Mouse (Mus musculus) forebrain, postnatal 0 days (tissue): ENCODE results near the gene Neu2. TPM values are rescaled to one million over a fixed set of nuclear protein-coding genes. Genes with fewer than 3 reads are reported as not detected.

Experiments
- ATAC-seq: fragments of 200-750 bp; cut with Nextera tagmentation; 2 replicates; pipeline ENCODE4 v1.8.0; 2017; ENCODE audit warnings: mild to moderate bottlenecking, moderate library complexity
- DNase-seq: peaks from one replicate; pipeline ENCODE4 v3.0.0-alpha.2; 2015
- H3K27ac ChIP-seq: fragments of 300-500 bp; sonication (generic); 2 replicates; pipeline ENCODE4 v1.5.1; 2014; ENCODE audit warnings: low read depth, mild to moderate bottlenecking, antibody characterized with exemption, low read length, moderate library complexity, mixed read lengths
- H3K27me3 ChIP-seq: fragments of 300-500 bp; sonication (generic); 2 replicates; pipeline ENCODE4 v1.6.1; 2014; ENCODE audit warnings: mild to moderate bottlenecking, low read length, mixed read lengths; ENCODE audit not compliant: insufficient read depth
- H3K36me3 ChIP-seq: fragments of 300-500 bp; sonication (generic); 2 replicates; pipeline ENCODE4 v1.6.1; 2014; ENCODE audit warnings: mild to moderate bottlenecking, moderate library complexity; ENCODE audit not compliant: insufficient read depth
- H3K4me1 ChIP-seq: fragments of 300-500 bp; sonication (generic); 2 replicates; pipeline ENCODE4 v1.6.1; 2014; ENCODE audit warnings: antibody characterized with exemption; ENCODE audit not compliant: insufficient read depth
- H3K4me2 ChIP-seq: fragments of 300-500 bp; sonication (generic); 2 replicates; pipeline ENCODE4 v1.6.1; 2014; ENCODE audit warnings: low read depth, mild to moderate bottlenecking, moderate library complexity
- H3K4me3 ChIP-seq: fragments of 300-500 bp; sonication (generic); 2 replicates; pipeline ENCODE4 v1.5.1; 2014; ENCODE audit warnings: low read depth, low read length, mixed read lengths
- H3K9ac ChIP-seq: fragments of 300-500 bp; sonication (generic); 2 replicates; pipeline ENCODE4 v1.6.1; 2014; ENCODE audit warnings: mild to moderate bottlenecking
- H3K9me3 ChIP-seq: fragments of 300-500 bp; sonication (generic); 2 replicates; pipeline ENCODE4 v1.6.1; 2016; ENCODE audit warnings: low read length
- CTCF ChIP-seq: sonication (generic); IDR thresholded peaks from 2 replicates; pipeline ENCODE4 v1.5.1; 2016; ENCODE audit warnings: antibody characterized with exemption, control low read depth, low read depth
- WGBS: fragments of 180-500 bp; shearing (Covaris S2); extraction: QIAGEN DNeasy Blood & Tissue Kit; methylation state at CpG from one replicate; pipeline ENCODE4 v1.1.7; 2014; 5-methylcytosine and 5-hydroxymethylcytosine counted together
- polyA plus RNA-seq: library from polyadenylated mRNA; unstranded; fragments of >200 nt; fragmentation: Nextera tagmentation; extraction: Ambion mirVana; gene quantifications from 2 replicates; pipeline ENCODE4 v1.2.1, GENCODE M21; 2015
- total RNA-seq: library from RNA; depleted of rRNA; stranded (reverse); fragments of >200 nt; gene quantifications from 2 replicates; pipeline ENCODE4 v1.2.3, GENCODE M21; 2014

The Neu2 gene
- total and polyA plus RNA-seq, 2 experiments from 2014 or later: 0.99 to 1.4 TPM

GRCm38 (mm10) chr1:87534118-87534517, 24.4 kb downstream of the Neu2 start:
- no peak overlapping the region for H3K4me2 ChIP-seq
- no peak overlapping the region for H3K9ac ChIP-seq
- no peak for ATAC-seq
- no peaks in the 10 kb centered on the region for H3K9me3 ChIP-seq
- H3K27me3 ChIP-seq: no peaks in the 10 kb centered on the region
- no peaks in the 10 kb centered on the region for H3K4me1 ChIP-seq
- no peak for TF ChIP-seq CTCF
- no peak overlapping the region for H3K27ac ChIP-seq
- H3K36me3 ChIP-seq: no peaks in the 10 kb centered on the region
- 83% methylated on average over 3 of the region's 3 CpGs for WGBS
- H3K4me3 ChIP-seq: no peak overlapping the region
- DNase-seq: no peak

- no peak for ATAC-seq
- no peak overlapping the region for H3K9ac ChIP-seq
- H3K4me3 ChIP-seq: no peak overlapping the region
- no peak overlapping the region for H3K27ac ChIP-seq
- 88% methylated on average over 1 of the region's 1 CpGs for WGBS
- H3K36me3 ChIP-seq: no peaks in the 10 kb centered on the region
- H3K27me3 ChIP-seq: no peaks in the 10 kb centered on the region
- no peak overlapping the region for H3K4me2 ChIP-seq
- H3K9me3 ChIP-seq: no peaks in the 10 kb centered on the region
- no peak for DNase-seq
- no peaks in the 10 kb centered on the region for H3K4me1 ChIP-seq
- no peak for TF ChIP-seq CTCF
Measured at GRCm38 (mm10) chr1:87537008-87537407, 27.3 kb downstream of the Neu2 start.

- H3K27ac ChIP-seq: no peak overlapping the region
- peak; percentile 46 for TF ChIP-seq CTCF
- no peaks in the 10 kb centered on the region for H3K4me1 ChIP-seq
- WGBS: 28% methylated on average over 7 of the region's 7 CpGs
- no peak for ATAC-seq
- H3K9ac ChIP-seq: no peak overlapping the region
- no peak overlapping the region for H3K4me2 ChIP-seq
- H3K36me3 ChIP-seq: no peaks in the 10 kb centered on the region
- DNase-seq: peak; percentile 35
- no peaks in the 10 kb centered on the region for H3K27me3 ChIP-seq
- H3K4me3 ChIP-seq: no peak overlapping the region
- no peaks in the 10 kb centered on the region for H3K9me3 ChIP-seq
Measured at GRCm38 (mm10) chr1:87541614-87542013, 31.9 kb downstream of the Neu2 start.

- H3K4me2 ChIP-seq: no peak overlapping the region
- DNase-seq (no peak), ATAC-seq (no peak)
- H3K4me3 ChIP-seq: no peak overlapping the region
- no peak overlapping the region for H3K9ac ChIP-seq
- WGBS: 94% methylated on average over 3 of the region's 3 CpGs
- no peaks in the 10 kb centered on the region for H3K27me3 ChIP-seq
- no peaks in the 10 kb centered on the region for H3K36me3 ChIP-seq
- H3K27ac ChIP-seq: no peak overlapping the region
- H3K4me1 ChIP-seq: no peaks in the 10 kb centered on the region
- TF ChIP-seq CTCF: no peak
- H3K9me3 ChIP-seq: no peaks in the 10 kb centered on the region
Measured at GRCm38 (mm10) chr1:87551008-87551407, 41.3 kb downstream of the Neu2 start.

- Histone ChIP-seq H3K4me2 (no peak overlapping the region), H3K27ac (no peak overlapping the region), H3K9ac (no peak overlapping the region), H3K9me3 (no peaks in the 10 kb centered on the region), H3K4me3 (no peak overlapping the region), H3K4me1 (no peaks in the 10 kb centered on the region), H3K27me3 (no peaks in the 10 kb centered on the region), H3K36me3 (no peaks in the 10 kb centered on the region)
- ATAC-seq (no peak), DNase-seq (no peak)
- 85% methylated on average over 1 of the region's 1 CpGs for WGBS
- no peak for TF ChIP-seq CTCF
Measured at GRCm38 (mm10) chr1:87553586-87553985, 43.9 kb downstream of the Neu2 start.

- no peaks in the 10 kb centered on the region for H3K27me3 ChIP-seq
- H3K4me1 ChIP-seq: no peaks in the 10 kb centered on the region
- no peaks in the 10 kb centered on the region for H3K36me3 ChIP-seq
- H3K27ac ChIP-seq: no peak overlapping the region
- H3K9me3 ChIP-seq: no peaks in the 10 kb centered on the region
- no peak overlapping the region for H3K9ac ChIP-seq
- H3K4me3 ChIP-seq: no peak overlapping the region
- DNase-seq: no peak
- TF ChIP-seq CTCF: no peak
- ATAC-seq: no peak
- H3K4me2 ChIP-seq: no peak overlapping the region
- WGBS: 62% methylated on average over 3 of the region's 3 CpGs
Measured at GRCm38 (mm10) chr1:87562967-87563366, 53.3 kb downstream of the Neu2 start.

- Histone ChIP-seq H3K36me3 (no peaks in the 10 kb centered on the region), H3K4me2 (no peak overlapping the region), H3K4me3 (no peak overlapping the region), H3K9ac (no peak overlapping the region), H3K4me1 (no peaks in the 10 kb centered on the region), H3K27me3 (no peaks in the 10 kb centered on the region), H3K9me3 (no peaks in the 10 kb centered on the region), H3K27ac (no peak overlapping the region)
- no peak for DNase-seq
- 93% methylated on average over 8 of the region's 8 CpGs for whole genome bisulfite sequencing
- no peak for TF ChIP-seq CTCF
- no peak for ATAC-seq
Measured at GRCm38 (mm10) chr1:87565760-87566159, 56.1 kb downstream of the Neu2 start.

- H3K27me3 ChIP-seq: no peaks in the 10 kb centered on the region
- no peak overlapping the region for H3K27ac ChIP-seq
- WGBS: 38% methylated on average over 6 of the region's 6 CpGs
- H3K4me2 ChIP-seq: no peak overlapping the region
- H3K36me3 ChIP-seq: no peaks in the 10 kb centered on the region
- ATAC-seq: no peak
- H3K4me3 ChIP-seq: no peak overlapping the region
- no peaks in the 10 kb centered on the region for H3K9me3 ChIP-seq
- H3K4me1 ChIP-seq: no peaks in the 10 kb centered on the region
- H3K9ac ChIP-seq: no peak overlapping the region
- TF ChIP-seq CTCF: peak; percentile 41; the same call in 1 of the 2 replicates
- DNase-seq: no peak
Measured at GRCm38 (mm10) chr1:87568398-87568797, 58.7 kb downstream of the Neu2 start.
